Mouse (Mus musculus) erythroblast, embryonic 14.5 days (primary cell): ENCODE measurements around the gene Trim5.

ENCODE experiments used
- GATA1 ChIP-seq: IDR thresholded peaks from 2 replicates; pipeline ENCODE4 v1.6.1; 2012; ENCODE audit warnings: low read length, inconsistent platforms, mixed read lengths
- TAL1 ChIP-seq: IDR thresholded peaks from 3 replicates; pipeline ENCODE4 v1.6.1; 2012; ENCODE audit warnings: low read length, inconsistent platforms, mixed read lengths

GRCm38 (mm10) chr7:104290641-104291040, 2.7 kb upstream of the Trim5 start:
- TF ChIP-seq TAL1, result no peak
- no peak for TF ChIP-seq GATA1
